Mouse (Mus musculus) liver, adult 2 months (tissue): ENCODE measurements around the gene Ccdc61. TPM values are rescaled to one million over a fixed set of nuclear protein-coding genes. Genes with fewer than 3 reads are reported as not detected.
"Not testable (repeated sequence)": the region's sequence is repeated elsewhere in the genome, so short reads cannot be mapped to it uniquely, and the experiment has no call there.

Source experiments
- DNase-seq: peaks from one replicate; pipeline ENCODE4 v3.0.0-alpha.2; 2011; ENCODE audit warnings: low read depth, low spot score; ENCODE audit errors: extremely low read depth
- H3K27ac ChIP-seq: fragments of 200-500 bp; replicated peaks from 2 replicates; pipeline ENCODE4 v1.5.1; 2012; ENCODE audit warnings: low read depth, mild to moderate bottlenecking, control low read depth, inconsistent platforms, low read length; ENCODE audit not compliant: insufficient read depth
- H3K27me3 ChIP-seq: fragments of 200-500 bp; 2 replicates; pipeline ENCODE4 v1.6.1; 2012; ENCODE audit warnings: mild to moderate bottlenecking, moderate library complexity, low read length, inconsistent platforms; ENCODE audit not compliant: control insufficient read depth, insufficient read depth
- H3K36me3 ChIP-seq: fragments of 200-500 bp; 2 replicates; pipeline ENCODE4 v1.6.1; 2012; ENCODE audit warnings: low read length, inconsistent platforms; ENCODE audit not compliant: control insufficient read depth, insufficient read depth
- H3K4me1 ChIP-seq: fragments of 200-500 bp; 2 replicates; pipeline ENCODE4 v1.6.1; 2011; ENCODE audit warnings: low read length; ENCODE audit not compliant: control insufficient read depth, insufficient read depth
- H3K4me3 ChIP-seq: fragments of 200-500 bp; 2 replicates; pipeline ENCODE4 v1.5.1; 2011; ENCODE audit warnings: low read depth, mild to moderate bottlenecking, control low read depth, low read length, moderate library complexity; ENCODE audit not compliant: insufficient read depth
- H3K79me2 ChIP-seq: fragments of 200-500 bp; 2 replicates; pipeline ENCODE4 v1.6.1; 2012; ENCODE audit warnings: inconsistent platforms, mild to moderate bottlenecking, low read length, moderate library complexity; ENCODE audit not compliant: control insufficient read depth, insufficient read depth
- H3K9ac ChIP-seq: fragments of 200-500 bp; 2 replicates; pipeline ENCODE4 v1.6.1; 2012; ENCODE audit warnings: low read depth, mild to moderate bottlenecking, control low read depth, inconsistent platforms, low read length
- CTCF ChIP-seq: fragments of 200-500 bp; IDR thresholded peaks from 2 replicates; pipeline ENCODE4 v1.5.1; 2011; ENCODE audit warnings: low read depth, low read length, control low read depth
- POLR2A ChIP-seq: fragments of 200-500 bp; IDR thresholded peaks from 2 replicates; pipeline ENCODE4 v1.6.1; 2011; ENCODE audit warnings: low read length, control low read depth; ENCODE audit not compliant: insufficient read depth; ENCODE audit errors: extremely low read depth
- WGBS: fragments of 180-500 bp; shearing (Covaris S2); methylation state at CpG from one replicate; pipeline ENCODE4 v1.1.7; 2018; 5-methylcytosine and 5-hydroxymethylcytosine counted together
- polyA plus RNA-seq: library from polyadenylated mRNA; depleted of rRNA; stranded (reverse); fragments of >200 nt; gene quantifications from 2 replicates; pipeline ENCODE4 v1.2.3, GENCODE M21; 2012
- total RNA-seq: library from RNA; depleted of rRNA; stranded (reverse); fragments of >200 nt; gene quantifications from 2 replicates; pipeline ENCODE4 v1.2.3, GENCODE M21; 2014

The Ccdc61 gene
- total and polyA plus RNA-seq, 2 experiments, result 5.6 to 12.0 TPM

GRCm38 (mm10) chr7:18883991-18884744 lies 26.0 kb downstream of the Ccdc61 start:
- no peak overlapping the region for H3K27ac ChIP-seq
- H3K27me3 ChIP-seq, result no peaks in the 10 kb centered on the region
- no peaks in the 10 kb centered on the region for H3K79me2 ChIP-seq
- no peak for DNase-seq
- H3K4me3 ChIP-seq, result peak overlapping the region; percentile 18; the same call in 1 of the 2 replicates
- H3K36me3 ChIP-seq, result no peaks in the 10 kb centered on the region
- WGBS, result 33% methylated on average over 9 of the region's 9 CpGs
- no peak for TF ChIP-seq CTCF
- TF ChIP-seq POLR2A, result no peak
- H3K9ac ChIP-seq, result no peak overlapping the region
- H3K4me1 ChIP-seq, result 0 out of 2 replicates have a peak, but pooled peaks cover 1% of the 10 kb centered on the region

GRCm38 (mm10) chr7:18878691-18879090 lies 31.5 kb downstream of the Ccdc61 start:
- no peak for DNase-seq
- TF ChIP-seq POLR2A, result no peak
- TF ChIP-seq CTCF, result no peak
- Histone ChIP-seq H3K27ac (no peak overlapping the region), H3K27me3 (no peaks in the 10 kb centered on the region), H3K4me3 (no peak overlapping the region), H3K9ac (no peak overlapping the region), H3K36me3 (no peaks in the 10 kb centered on the region), H3K4me1 (no peaks in the 10 kb centered on the region), H3K79me2 (no peaks in the 10 kb centered on the region)
- 60% methylated on average over 7 of the region's 7 CpGs for WGBS

- WGBS, result 68% methylated on average over 5 of the region's 5 CpGs
- H3K4me1 ChIP-seq, result no peaks in the 10 kb centered on the region
- DNase-seq, result no peak
- H3K9ac ChIP-seq, result no peak overlapping the region
- no peaks in the 10 kb centered on the region for H3K79me2 ChIP-seq
- TF ChIP-seq CTCF, result no peak
- no peak for TF ChIP-seq POLR2A
- H3K4me3 ChIP-seq, result no peak overlapping the region
- H3K27ac ChIP-seq, result no peak overlapping the region
- no peaks in the 10 kb centered on the region for H3K36me3 ChIP-seq
- H3K27me3 ChIP-seq, result no peaks in the 10 kb centered on the region
Measured at GRCm38 (mm10) chr7:18875372-18875771, 34.8 kb downstream of the Ccdc61 start.

- Histone ChIP-seq H3K4me3 (no peak overlapping the region), H3K27ac (no peak overlapping the region), H3K36me3 (no peaks in the 10 kb centered on the region), H3K79me2 (no peaks in the 10 kb centered on the region), H3K27me3 (no peaks in the 10 kb centered on the region), H3K9ac (0 out of 2 replicates have a peak overlapping the region, but pooled peaks have one; percentile 16), H3K4me1 (no peaks in the 10 kb centered on the region)
- peak; percentile 52 for DNase-seq
- TF ChIP-seq POLR2A, result no peak
- TF ChIP-seq CTCF, result peak; percentile 86
- WGBS, result 2% methylated on average over 10 of the region's 10 CpGs
Measured at GRCm38 (mm10) chr7:18873253-18873652, 37.0 kb downstream of the Ccdc61 start.

GRCm38 (mm10) chr7:18872816-18873215 lies 37.4 kb downstream of the Ccdc61 start:
- DNase-seq, result no peak
- no peak overlapping the region for H3K27ac ChIP-seq
- no peaks in the 10 kb centered on the region for H3K79me2 ChIP-seq
- no peak overlapping the region for H3K4me3 ChIP-seq
- H3K27me3 ChIP-seq, result no peaks in the 10 kb centered on the region
- H3K4me1 ChIP-seq, result no peaks in the 10 kb centered on the region
- no peak overlapping the region for H3K9ac ChIP-seq
- no peak for TF ChIP-seq POLR2A
- TF ChIP-seq CTCF, result no peak
- no peaks in the 10 kb centered on the region for H3K36me3 ChIP-seq
- 11% methylated on average over 7 of the region's 7 CpGs for WGBS

GRCm38 (mm10) chr7:18872014-18872802 lies 38.0 kb downstream of the Ccdc61 start:
- no peak overlapping the region for H3K9ac ChIP-seq
- TF ChIP-seq POLR2A, result no peak
- H3K36me3 ChIP-seq, result no peaks in the 10 kb centered on the region
- H3K27me3 ChIP-seq, result no peaks in the 10 kb centered on the region
- 31% methylated on average over 14 of the region's 14 CpGs for WGBS
- DNase-seq, result no peak
- H3K4me1 ChIP-seq, result no peaks in the 10 kb centered on the region
- H3K79me2 ChIP-seq, result no peaks in the 10 kb centered on the region
- no peak overlapping the region for H3K27ac ChIP-seq
- no peak overlapping the region for H3K4me3 ChIP-seq

GRCm38 (mm10) chr7:18871031-18871430 lies 39.2 kb downstream of the Ccdc61 start, which contains the start of gene Pglyrp1:
Gene Pglyrp1 (plus strand): TSS chr7:18871331.
- not testable (repeated sequence) for H3K9ac ChIP-seq, DNase-seq, H3K79me2 ChIP-seq, H3K36me3 ChIP-seq, H3K27me3 ChIP-seq, H3K4me1 ChIP-seq, H3K27ac ChIP-seq, H3K4me3 ChIP-seq
- WGBS, result 75% methylated on average over 1 of the region's 8 CpGs
